Mouse (Mus musculus): ENCODE measurements around the gene Shc4.

GRCm38 (mm10) chr2:125723408-125724085, 401 bp downstream of the Shc4 start:
- TF ChIP-seq TAL1 (conservative IDR thresholded peaks at IDR 0.05; ENCODE audit: low read depth, low read length) (no peak), CTCF (IDR thresholded peaks at IDR 0.05; ENCODE audit: low read depth, low read length) (no peak)
